Mouse (Mus musculus) gastrocnemius, adult 2 months (tissue): Measurements from ENCODE around the gene Spint3. TPM values are rescaled to one million over a fixed set of nuclear protein-coding genes. Genes with fewer than 3 reads are reported as not detected.
A peak's percentile ranks its signal among the peaks of the same experiment; 100 is the strongest.

ENCODE experiments used
- DNase-seq: peaks from one replicate; pipeline ENCODE4 v3.0.0; 2022
- H3K27ac ChIP-seq: fragments of 200-600 bp; 2 replicates; pipeline ENCODE4 v1.8.1; 2022; ENCODE audit warnings: mild to moderate bottlenecking
- H3K4me3 ChIP-seq: fragments of 200-600 bp; 2 replicates; pipeline ENCODE4 v1.8.1; 2022; ENCODE audit warnings: mild to moderate bottlenecking, moderate library complexity
- CTCF ChIP-seq: fragments of 200-600 bp; IDR thresholded peaks from 2 replicates; pipeline ENCODE4 v1.8.1; 2022; ENCODE audit warnings: antibody characterized with exemption, mild to moderate bottlenecking, moderate library complexity
- intact Hi-C: fragments of 180-260 bp; cut with DNase I; formaldehyde crosslinking; loops from one replicate; pipeline ENCODE4 v1.15.1; 2025
- total RNA-seq, 2 experiments: library from RNA; stranded (reverse); gene quantifications; 2 replicates each; pipeline ENCODE4 v1.2.3; 2021

Spint3 gene
- total RNA-seq, 2 experiments from 2014 or later = not detected

DNA sequence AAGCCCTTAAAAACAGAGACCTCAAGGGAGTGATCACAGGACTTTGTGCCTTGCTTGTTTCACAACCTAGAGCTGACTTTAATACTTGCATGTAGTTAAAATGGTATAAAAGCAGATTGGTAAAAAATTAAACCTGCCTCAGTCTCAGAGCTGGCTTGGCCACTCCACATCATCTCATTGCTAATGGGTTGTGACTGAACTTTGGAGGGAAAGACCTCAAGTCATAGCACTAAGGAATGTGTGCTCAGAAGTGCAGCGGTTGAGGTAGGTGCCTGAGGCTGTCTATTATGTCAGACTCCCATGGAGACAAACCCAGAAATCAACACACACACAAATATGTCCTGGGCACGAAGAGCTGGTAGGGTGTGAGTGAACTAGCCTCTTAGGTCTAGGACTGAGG, 29.5 kb downstream of the Spint3 start:
- Histone ChIP-seq H3K27ac (no peak overlapping the region), H3K4me3 (no peak overlapping the region)
- no peak for TF ChIP-seq CTCF
- no peak for DNase-seq
- intact Hi-C loops = no loop called here

DNA sequence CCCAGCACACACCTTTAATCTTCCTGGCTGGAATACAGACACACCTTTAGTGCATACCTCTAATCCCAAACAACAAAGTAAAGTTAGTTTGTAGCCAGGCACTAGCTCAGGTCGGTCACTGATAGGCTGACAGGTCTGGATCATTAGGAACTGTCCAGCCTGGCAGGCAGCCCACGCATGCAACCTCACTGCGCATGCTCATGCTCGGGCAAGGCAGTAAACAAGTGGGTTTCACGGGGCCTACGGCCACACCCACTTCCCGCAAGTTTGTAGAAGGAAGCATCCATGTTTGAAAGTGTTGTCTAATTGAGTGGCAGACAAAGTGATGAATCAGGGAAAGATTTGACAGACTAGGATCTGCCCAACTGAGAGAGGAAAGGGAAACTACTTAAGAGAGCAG, 30.7 kb downstream of the Spint3 start:
- no peak overlapping the region for H3K4me3 ChIP-seq

DNA sequence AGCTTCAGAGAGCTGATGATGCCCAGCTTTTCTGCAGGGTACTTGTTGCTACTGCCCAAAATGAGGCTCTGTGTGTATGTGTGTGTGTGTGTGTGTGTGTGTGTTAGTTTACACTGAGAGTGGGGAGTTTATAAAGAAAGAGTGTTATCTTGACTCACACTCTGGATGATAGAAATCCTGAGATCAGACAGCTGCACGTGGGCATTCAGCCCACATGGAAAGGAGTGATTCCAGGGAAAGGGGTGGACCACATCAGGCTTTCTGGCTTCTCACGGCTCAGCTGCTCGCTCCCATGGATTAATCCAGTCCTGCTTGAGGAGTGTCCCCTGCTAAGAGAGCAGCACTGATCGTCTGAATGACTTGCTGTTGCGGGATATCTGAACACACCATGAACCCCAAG, 31.1 kb downstream of the Spint3 start:
- TF ChIP-seq CTCF = no peak
- Histone ChIP-seq H3K4me3 (no peak overlapping the region), H3K27ac (no peak overlapping the region)
- intact Hi-C loops = no loop called here
- DNase-seq = no peak

More for the DNA sequence above, 30.7 kb downstream of the Spint3 start:
- no peak overlapping the region for H3K27ac ChIP-seq
- no peak for TF ChIP-seq CTCF
- DNase-seq = no peak
- intact Hi-C loops = no loop called here

DNA sequence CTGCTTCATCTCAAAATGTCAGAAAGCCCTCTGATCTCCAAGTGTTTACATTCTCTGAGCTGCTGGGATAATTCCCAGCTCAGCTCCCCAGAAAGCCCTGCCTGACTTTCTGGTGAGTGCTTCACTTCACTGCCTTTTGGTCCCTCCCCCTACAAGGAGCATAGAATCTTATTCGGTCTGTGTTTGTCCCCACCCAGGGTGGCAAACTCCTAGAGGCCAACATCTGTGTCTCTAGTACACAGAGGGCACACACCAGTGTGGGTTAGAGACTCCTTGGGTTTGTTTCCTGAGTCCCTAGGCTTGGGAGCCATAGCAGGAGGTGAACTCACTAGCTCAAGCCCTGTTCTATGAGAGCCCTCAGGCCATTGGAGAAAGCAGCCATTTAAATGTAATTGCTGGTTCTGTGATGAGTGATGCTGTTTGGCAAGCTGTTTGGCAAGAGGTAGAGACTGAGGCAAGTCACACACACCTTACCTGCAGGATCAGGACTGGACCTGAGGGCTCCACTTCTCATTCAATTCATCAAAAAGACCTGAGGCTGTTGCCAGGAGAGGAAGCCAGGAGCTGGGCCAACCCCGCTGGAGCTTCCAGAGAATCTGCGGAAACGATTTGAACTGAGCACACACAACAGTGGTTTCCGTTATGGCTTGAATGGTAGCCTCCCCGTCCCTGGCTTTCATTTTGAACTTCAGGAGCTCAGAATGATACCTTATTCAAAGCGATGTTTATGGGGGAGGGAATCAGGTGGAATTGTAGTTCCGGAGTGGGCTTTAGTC, 32.4 kb downstream of the Spint3 start:
- TF ChIP-seq CTCF = no peak
- DNase-seq = no peak
- H3K27ac ChIP-seq = no peak overlapping the region
- H3K4me3 ChIP-seq = no peak overlapping the region
- intact Hi-C loops = no loop called here

DNA sequence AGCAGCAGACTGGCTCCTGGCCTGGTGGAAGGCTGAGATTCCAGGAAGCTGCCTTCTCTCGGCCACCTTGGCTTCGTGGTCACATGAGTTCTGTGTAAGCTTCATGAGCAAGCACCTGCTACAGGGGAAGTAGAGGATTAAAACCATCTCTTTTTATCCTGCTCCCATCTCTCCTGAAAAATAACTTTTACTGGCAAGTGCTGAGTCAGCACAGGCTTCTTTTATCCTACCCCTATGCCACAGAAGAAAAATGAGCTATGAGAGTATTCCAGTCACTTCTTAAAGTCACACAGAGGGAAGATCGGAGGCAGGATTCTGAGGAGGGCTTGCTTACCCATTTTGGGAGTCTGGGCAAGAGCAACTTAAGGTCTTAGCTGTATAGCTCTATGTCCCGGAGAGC, 36.3 kb downstream of the Spint3 start:
- DNase-seq = no peak
- no peak overlapping the region for H3K4me3 ChIP-seq
- intact Hi-C loops = no loop called here
- H3K27ac ChIP-seq = no peak overlapping the region
- no peak for TF ChIP-seq CTCF

DNA sequence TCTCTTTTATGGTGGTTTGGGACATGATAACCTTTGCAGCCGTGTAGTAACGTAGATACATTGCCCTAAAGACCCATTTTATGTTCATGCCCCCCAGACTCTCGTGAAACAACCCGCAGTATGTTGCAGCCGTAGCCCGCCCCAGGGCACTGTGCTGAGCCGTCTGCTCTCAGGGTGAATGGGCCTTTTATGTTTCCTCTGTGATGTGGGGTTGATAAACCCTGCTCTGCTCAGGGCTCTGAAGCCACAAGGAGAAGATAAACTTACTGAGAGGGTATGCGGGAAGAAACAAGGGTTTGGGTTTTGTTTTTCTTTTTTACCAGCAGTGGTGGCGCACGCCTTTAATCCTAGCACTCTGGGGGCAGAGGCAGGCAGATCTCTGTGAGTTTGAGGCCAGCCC, 38.9 kb downstream of the Spint3 start:
- no peak for DNase-seq
- Histone ChIP-seq H3K27ac (no peak overlapping the region), H3K4me3 (no peak overlapping the region)
- intact Hi-C loops = no loop called here
- TF ChIP-seq CTCF = no peak

DNA sequence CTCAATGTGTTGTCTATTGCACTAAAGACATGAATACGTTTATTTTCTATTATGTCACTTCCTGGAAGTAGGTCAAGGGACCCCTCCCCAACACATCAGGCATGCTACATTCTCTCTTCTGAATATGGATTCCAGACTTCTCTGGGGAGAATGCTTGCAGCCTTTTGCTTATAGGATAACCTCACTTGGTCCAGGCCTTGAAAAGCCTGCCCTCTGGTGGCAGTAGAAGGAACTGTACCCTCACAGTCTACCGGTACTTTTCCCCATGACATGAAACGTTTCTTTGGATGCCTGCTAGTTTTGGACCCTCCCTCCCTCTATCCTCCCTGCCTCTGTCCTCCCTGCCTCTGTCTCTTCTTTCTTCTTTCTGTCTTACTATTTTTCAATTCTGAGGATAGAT, 42.1 kb downstream of the Spint3 start:
- H3K27ac ChIP-seq = no peak overlapping the region
- intact Hi-C loops = no loop called here
- TF ChIP-seq CTCF = no peak; the same call in none of the 2 replicates
- DNase-seq = peak; percentile 66
- no peak overlapping the region for H3K4me3 ChIP-seq

DNA sequence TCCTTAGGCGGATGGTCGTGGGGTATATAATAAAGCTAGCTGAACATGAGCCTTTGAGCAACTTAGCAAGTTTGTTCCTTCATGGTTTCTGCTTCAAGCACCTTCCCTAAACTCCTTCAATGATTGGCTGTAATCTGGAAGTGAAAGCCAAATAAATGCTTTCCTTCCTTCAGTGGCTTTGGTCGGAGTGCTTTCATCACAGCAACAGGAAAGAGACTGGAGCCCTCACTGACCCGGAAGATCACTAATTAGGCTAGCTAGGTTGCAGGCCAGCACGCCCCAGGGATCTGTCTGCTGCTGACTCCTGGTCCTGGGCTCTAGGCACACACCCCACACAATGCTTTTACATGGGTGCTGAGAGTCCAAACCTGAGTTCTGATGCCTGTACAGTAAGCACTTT, 44.7 kb downstream of the Spint3 start:
- no peak for DNase-seq
- Histone ChIP-seq H3K4me3 (no peak overlapping the region), H3K27ac (no peak overlapping the region)
- TF ChIP-seq CTCF = no peak
- intact Hi-C loops = no loop called here

DNA sequence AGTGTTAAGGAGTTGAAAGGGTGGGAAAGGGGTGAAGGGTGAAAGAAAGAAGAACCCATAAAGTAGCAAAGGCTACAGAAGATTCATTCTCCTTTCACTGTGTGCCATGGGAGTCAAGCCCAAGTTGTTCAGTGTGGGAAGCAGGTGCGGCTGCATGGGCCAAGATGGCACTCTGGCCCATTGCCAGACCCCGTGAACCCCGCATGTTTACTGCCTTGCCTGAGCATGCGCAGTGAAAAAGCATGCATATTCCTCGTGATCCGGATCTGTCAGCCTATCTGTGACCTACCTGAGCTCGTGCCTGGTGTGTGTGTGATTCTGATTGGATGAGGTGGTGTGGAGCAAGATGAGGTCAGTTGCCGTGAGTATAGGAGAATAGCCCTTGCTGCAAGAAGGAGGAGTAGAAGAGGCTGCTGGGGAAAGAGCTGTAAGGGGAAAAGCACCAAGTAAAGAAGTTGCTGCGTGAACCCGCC, 49.9 kb downstream of the Spint3 start:
- no peak for TF ChIP-seq CTCF
- DNase-seq = no peak
- intact Hi-C loops = loop anchor here (5.0 kb wide), 1 partner anchor 121 kb away; the partner anchor contains the start of gene Rbpjl
- peak overlapping the region; percentile 21; the same call in 1 of the 2 replicates for H3K4me3 ChIP-seq
- H3K27ac ChIP-seq = no peak overlapping the region

DNA sequence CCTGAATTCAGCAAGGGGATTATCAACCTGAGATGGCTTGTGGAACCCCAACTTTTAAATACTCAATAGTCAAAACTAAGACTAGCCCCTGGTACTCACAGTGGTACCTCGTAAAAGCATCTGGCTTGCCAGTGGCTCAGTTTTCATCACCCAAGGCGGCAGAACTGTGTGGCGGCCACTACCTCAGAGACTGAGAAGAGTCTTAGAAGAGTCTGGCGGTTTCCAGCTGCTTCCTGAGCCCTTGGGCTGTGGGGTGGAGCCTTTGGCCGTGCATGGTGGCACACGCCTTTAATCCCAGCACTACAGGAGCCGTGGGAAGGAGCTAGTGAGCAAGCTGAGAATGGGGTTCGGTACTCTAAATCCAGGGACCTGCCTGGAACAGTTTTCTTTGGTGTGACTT, 51.0 kb downstream of the Spint3 start:
- no peak for DNase-seq
- intact Hi-C loops = loop anchor here (5.0 kb wide), 1 partner anchor 120 kb away; the partner anchor contains the start of gene Rbpjl
- no peak overlapping the region for H3K27ac ChIP-seq
- no peak overlapping the region for H3K4me3 ChIP-seq
- TF ChIP-seq CTCF = no peak

DNA sequence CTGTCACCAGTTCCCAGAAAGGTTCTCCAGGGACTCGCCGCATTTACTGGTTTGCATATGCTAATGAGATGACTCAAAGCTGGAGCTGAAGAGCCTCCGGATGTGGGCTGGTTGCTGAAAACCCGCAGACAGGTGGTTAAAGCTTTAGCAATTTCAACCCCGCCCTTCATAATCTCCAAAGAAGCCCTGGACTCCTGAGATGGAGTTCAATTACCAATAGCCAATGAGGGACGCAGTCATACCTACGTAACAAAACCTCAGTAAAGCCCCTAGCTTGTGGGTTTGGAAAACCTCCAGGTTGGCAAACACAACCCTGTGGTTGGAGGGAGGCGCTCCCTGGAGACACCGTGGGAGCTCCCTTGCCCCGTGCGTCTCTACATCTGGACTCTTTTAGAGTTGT, 51.4 kb downstream of the Spint3 start:
- TF ChIP-seq CTCF = no peak
- intact Hi-C loops = loop anchor here (5.0 kb wide), 1 partner anchor 120 kb away; the partner anchor contains the start of gene Rbpjl
- no peak for DNase-seq
- no peak overlapping the region for H3K27ac ChIP-seq
- H3K4me3 ChIP-seq = no peak overlapping the region

DNA sequence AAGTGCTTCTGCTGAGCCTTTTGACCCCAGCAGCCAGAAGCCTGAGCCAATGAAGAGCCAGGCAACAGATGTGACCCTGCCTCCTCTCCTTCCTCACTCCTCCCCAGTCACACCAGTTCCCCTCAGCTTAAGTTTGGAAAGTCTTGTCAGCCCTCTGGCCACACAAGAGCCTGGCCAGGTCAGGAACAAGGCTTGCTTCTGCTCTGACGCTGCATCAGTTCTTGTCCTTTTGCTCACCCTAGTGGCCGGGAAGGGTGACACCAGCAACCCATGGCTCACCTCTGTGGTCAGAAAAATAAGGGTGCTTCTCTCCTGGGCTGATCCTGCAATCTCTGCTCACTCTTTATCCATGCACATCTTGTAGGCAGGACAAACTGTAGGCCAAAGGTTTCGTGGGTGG, 52.5 kb downstream of the Spint3 start:
- intact Hi-C loops = loop anchor here (5.0 kb wide), 1 partner anchor 118 kb away; the partner anchor contains the start of gene Rbpjl
- peak; percentile 66 for DNase-seq
- peak; percentile 79 for TF ChIP-seq CTCF
- Histone ChIP-seq H3K27ac (no peak overlapping the region), H3K4me3 (no peak overlapping the region)

Other genes starting within 250 kb of the Spint3 start
- not detected for gene Svs5, start 240.7 kb downstream of the Spint3 start, total RNA-seq
- under 1 TPM in 1 of 2 experiments, not detected in 1; 0.45 TPM for gene Slpi, start 184.4 kb downstream of the Spint3 start, total RNA-seq
- not detected for gene Rbpjl, start 170.3 kb downstream of the Spint3 start, total RNA-seq
- gene Matn4, start 168.3 kb downstream of the Spint3 start, total RNA-seq = 1 to 10 TPM in 1 of 2 experiments, under 1 TPM in 1; 0.56 to 1.7 TPM
- gene Sdc4, start 129.6 kb downstream of the Spint3 start, total RNA-seq = 10 to 100 TPM; 39.8 to 95.4 TPM
- 10 to 100 TPM; 21.7 to 24.7 TPM for gene Sys1, start 116.5 kb downstream of the Spint3 start, total RNA-seq
- gene Gm20458, start 112.5 kb downstream of the Spint3 start, total RNA-seq = 1 to 10 TPM; 7.6 to 9.4 TPM
- gene Trp53tg5, start 99.7 kb downstream of the Spint3 start, total RNA-seq = not detected
- 10 to 100 TPM; 12.9 to 25.5 TPM for gene Dbndd2, start 87.4 kb downstream of the Spint3 start, total RNA-seq
- gene Pigt, start 75.9 kb downstream of the Spint3 start, total RNA-seq = 10 to 100 TPM; 27.2 to 33.5 TPM
- gene Wfdc2, start 11.0 kb downstream of the Spint3 start, total RNA-seq = not detected
- not detected for gene Wfdc6a, start 12.0 kb upstream of the Spint3 start, total RNA-seq
- not detected for gene Eppin, start 20.1 kb upstream of the Spint3 start, total RNA-seq
- gene Wfdc6b, start 40.1 kb upstream of the Spint3 start, total RNA-seq = not detected
- not detected for gene Wfdc8, start 40.2 kb upstream of the Spint3 start, total RNA-seq
- not detected for gene Wfdc16, start 65.3 kb upstream of the Spint3 start, total RNA-seq
- gene Wfdc10, start 82.6 kb upstream of the Spint3 start, total RNA-seq = not detected
- gene Wfdc9, start 83.1 kb upstream of the Spint3 start, total RNA-seq = not detected
- gene Wfdc11, start 100.6 kb upstream of the Spint3 start, total RNA-seq = not detected
- gene Wfdc13, start 111.6 kb upstream of the Spint3 start, total RNA-seq = not detected
- not detected for gene Spint4, start 125.0 kb upstream of the Spint3 start, total RNA-seq
- gene Spint5, start 141.8 kb upstream of the Spint3 start, total RNA-seq = not detected
- gene Wfdc3, start 172.5 kb upstream of the Spint3 start, total RNA-seq = not detected
- gene Dnttip1, start 172.5 kb upstream of the Spint3 start, total RNA-seq = 10 to 100 TPM; 18.5 to 19.4 TPM
- gene Ube2c, start 196.4 kb upstream of the Spint3 start, total RNA-seq = under 1 TPM; 0.20 to 0.33 TPM
- gene Tnnc2, start 206.5 kb upstream of the Spint3 start, total RNA-seq = over 10,000 TPM; 14,820 to 17,621 TPM
- gene Snx21, start 212.4 kb upstream of the Spint3 start, total RNA-seq = 10 to 100 TPM; 20.6 to 25.6 TPM
- gene Acot8, start 231.4 kb upstream of the Spint3 start, total RNA-seq = 1 to 10 TPM; 7.9 to 8.6 TPM
- gene Zswim3, start 231.6 kb upstream of the Spint3 start, total RNA-seq = 1 to 10 TPM; 1.2 to 1.4 TPM
- 1 to 10 TPM; 4.6 to 4.9 TPM for gene Zswim1, start 249.2 kb upstream of the Spint3 start, total RNA-seq